Mouse (Mus musculus) forebrain, embryonic 11.5 days (tissue): ENCODE measurements around the gene Icam2. TPM values are rescaled to one million over a fixed set of nuclear protein-coding genes. Genes with fewer than 3 reads are reported as not detected.
A peak's percentile ranks its signal among the peaks of the same experiment; 100 is the strongest.

Experiments
- ATAC-seq: fragments of 200-750 bp; cut with Nextera tagmentation; replicated peaks from 2 replicates; pipeline ENCODE4 v1.8.0; 2017; ENCODE audit warnings: moderate TSS enrichment; ENCODE audit not compliant: low FRiP score
- DNase-seq: peaks from one replicate; pipeline ENCODE4 v3.0.0-alpha.2; 2017; ENCODE audit warnings: low spot score
- H3K27ac ChIP-seq: fragments of 300-500 bp; sonication (generic); 2 replicates; pipeline ENCODE4 v1.5.1; 2014; ENCODE audit warnings: low read depth, low read length
- H3K27me3 ChIP-seq: fragments of 300-500 bp; sonication (generic); 2 replicates; pipeline ENCODE4 v1.6.1; 2014; ENCODE audit warnings: mild to moderate bottlenecking, low read length, mixed read lengths; ENCODE audit not compliant: control insufficient read depth, insufficient read depth
- H3K36me3 ChIP-seq: fragments of 300-500 bp; sonication (generic); 2 replicates; pipeline ENCODE4 v1.6.1; 2014; ENCODE audit warnings: mild to moderate bottlenecking, low read length, moderate library complexity, mixed read lengths; ENCODE audit not compliant: control insufficient read depth, insufficient read depth
- H3K4me1 ChIP-seq: fragments of 300-500 bp; sonication (generic); replicated peaks from 2 replicates; pipeline ENCODE4 v1.6.1; 2014; ENCODE audit warnings: low read length, mixed read lengths; ENCODE audit not compliant: control insufficient read depth, insufficient read depth
- H3K4me2 ChIP-seq: fragments of 300-500 bp; sonication (generic); 2 replicates; pipeline ENCODE4 v1.6.1; 2014; ENCODE audit warnings: low read depth, mild to moderate bottlenecking, low read length, moderate library complexity, mixed read lengths; ENCODE audit not compliant: severe bottlenecking
- H3K4me3 ChIP-seq: fragments of 300-500 bp; sonication (generic); 2 replicates; pipeline ENCODE4 v1.5.1; 2014; ENCODE audit warnings: low read depth, low read length
- H3K9ac ChIP-seq: fragments of 300-500 bp; sonication (generic); 2 replicates; pipeline ENCODE4 v1.6.1; 2014; ENCODE audit warnings: low read length
- H3K9me3 ChIP-seq: fragments of 300-500 bp; sonication (generic); 2 replicates; pipeline ENCODE4 v1.6.1; 2016; ENCODE audit warnings: low read length, mixed read lengths; ENCODE audit not compliant: control insufficient read depth
- WGBS: fragments of 180-500 bp; shearing (Covaris S2); extraction: QIAGEN DNeasy Blood & Tissue Kit; methylation state at CpG from one replicate; pipeline ENCODE4 v1.1.7; 2014; 5-methylcytosine and 5-hydroxymethylcytosine counted together
- polyA plus RNA-seq: library from polyadenylated mRNA; unstranded; fragments of >200 nt; fragmentation: Nextera tagmentation; extraction: Ambion mirVana; gene quantifications from 2 replicates; pipeline ENCODE4 v1.2.1, GENCODE M21; 2014

Icam2 gene
- polyA plus RNA-seq, 1 experiment from 2014 or later, result 14.1 TPM

DNA sequence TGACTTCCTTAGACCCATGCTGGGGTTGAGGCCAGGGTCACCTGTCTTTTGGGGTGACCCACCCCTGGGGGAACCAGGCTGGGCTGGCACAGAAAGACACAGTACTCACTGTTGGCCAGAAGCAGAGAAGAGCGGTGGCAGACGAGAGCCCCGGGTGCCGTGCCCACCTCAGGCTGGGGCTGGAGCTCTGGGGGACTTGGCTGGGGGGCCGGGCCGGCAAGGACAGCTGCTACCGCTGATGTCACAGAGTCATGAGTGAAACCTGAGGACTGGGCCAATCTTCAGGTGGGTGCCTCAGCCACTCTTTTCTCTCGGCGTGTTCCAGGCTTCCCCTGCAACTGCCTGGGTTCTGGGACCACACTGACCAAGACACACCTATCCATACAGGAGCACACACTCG, 22.5 kb downstream of the Icam2 start, which contains the start of gene Prr29:
Gene Prr29, plus strand, starts transcription at position 107 of the 400 bp plus-strand sequence.
- H3K4me2 ChIP-seq, result no peak within 1 kb of the TSS
- no peaks in the 10 kb centered on the region for H3K9me3 ChIP-seq
- H3K27me3 ChIP-seq, result no peaks in the 10 kb centered on the region
- H3K9ac ChIP-seq, result peak within 1 kb of the TSS; percentile 12; the same call in 1 of the 2 replicates
- H3K27ac ChIP-seq, result no peak within 1 kb of the TSS
- no peak for DNase-seq
- no peak within 1 kb of the TSS for H3K4me3 ChIP-seq
- ATAC-seq, result no peak
- WGBS, result 70% methylated on average over 10 of the region's 10 CpGs
- H3K36me3 ChIP-seq, result no peaks in the 10 kb centered on the region
- 0 out of 2 replicates have a peak, but pooled peaks cover 3% of the 10 kb centered on the region for H3K4me1 ChIP-seq

DNA sequence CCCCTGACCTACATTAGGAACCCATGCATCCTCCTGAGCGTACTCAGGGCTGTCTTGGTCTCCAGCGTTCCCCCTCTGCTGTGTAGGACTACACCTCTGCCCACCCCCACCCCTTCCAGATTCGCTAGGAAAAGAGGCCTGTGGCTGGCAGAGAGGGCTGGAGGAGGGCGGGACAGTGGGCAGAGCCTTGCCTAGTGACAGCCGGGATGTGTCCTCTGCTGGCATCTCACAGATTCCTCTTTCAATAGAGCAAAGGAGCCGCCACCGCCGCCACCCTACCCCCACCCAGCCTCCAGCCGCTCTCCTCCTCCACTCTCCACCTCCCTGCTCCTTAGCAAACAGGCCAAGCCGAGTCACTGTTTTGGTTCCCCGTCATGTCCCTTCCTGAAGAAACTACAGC, 23.2 kb downstream of the Icam2 start:
- no peaks in the 10 kb centered on the region for H3K36me3 ChIP-seq
- peak; percentile 55 for DNase-seq
- H3K4me2 ChIP-seq, result no peak overlapping the region
- H3K4me3 ChIP-seq, result no peak overlapping the region
- H3K27ac ChIP-seq, result no peak overlapping the region
- WGBS, result 7% methylated on average over 11 of the region's 11 CpGs
- peak overlapping the region; percentile 12; the same call in 1 of the 2 replicates for H3K9ac ChIP-seq
- no peak for ATAC-seq
- 0 out of 2 replicates have a peak, but pooled peaks cover 3% of the 10 kb centered on the region for H3K4me1 ChIP-seq
- H3K9me3 ChIP-seq, result no peaks in the 10 kb centered on the region
- no peaks in the 10 kb centered on the region for H3K27me3 ChIP-seq

DNA sequence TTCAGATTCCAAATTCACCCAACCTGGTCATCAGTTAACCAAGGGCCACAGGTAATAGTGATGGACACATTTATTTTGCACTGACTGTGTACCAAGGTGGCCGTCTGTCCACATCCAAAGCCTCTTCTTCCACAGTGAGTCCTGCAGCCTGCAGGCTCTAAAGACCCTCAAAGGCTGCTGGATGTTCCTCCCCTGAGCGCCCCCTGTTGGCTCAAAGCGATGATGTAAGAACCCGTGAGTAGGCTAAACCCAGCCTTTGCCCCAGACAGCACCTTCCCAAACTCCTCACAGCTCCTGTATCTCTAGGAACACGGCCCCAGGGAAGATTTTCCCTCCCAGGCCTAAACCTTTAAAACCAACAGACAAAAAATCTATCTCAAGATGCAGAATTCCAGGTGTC, 28.5 kb downstream of the Icam2 start:
- H3K27ac ChIP-seq, result no peak overlapping the region
- ATAC-seq (no peak), DNase-seq (peak; percentile 72)
- no peaks in the 10 kb centered on the region for H3K4me1 ChIP-seq
- H3K9ac ChIP-seq, result no peak overlapping the region
- no peaks in the 10 kb centered on the region for H3K27me3 ChIP-seq
- H3K36me3 ChIP-seq, result no peaks in the 10 kb centered on the region
- 16% methylated on average over 5 of the region's 5 CpGs for WGBS
- H3K4me2 ChIP-seq, result no peak overlapping the region
- H3K4me3 ChIP-seq, result no peak overlapping the region
- H3K9me3 ChIP-seq, result no peaks in the 10 kb centered on the region

DNA sequence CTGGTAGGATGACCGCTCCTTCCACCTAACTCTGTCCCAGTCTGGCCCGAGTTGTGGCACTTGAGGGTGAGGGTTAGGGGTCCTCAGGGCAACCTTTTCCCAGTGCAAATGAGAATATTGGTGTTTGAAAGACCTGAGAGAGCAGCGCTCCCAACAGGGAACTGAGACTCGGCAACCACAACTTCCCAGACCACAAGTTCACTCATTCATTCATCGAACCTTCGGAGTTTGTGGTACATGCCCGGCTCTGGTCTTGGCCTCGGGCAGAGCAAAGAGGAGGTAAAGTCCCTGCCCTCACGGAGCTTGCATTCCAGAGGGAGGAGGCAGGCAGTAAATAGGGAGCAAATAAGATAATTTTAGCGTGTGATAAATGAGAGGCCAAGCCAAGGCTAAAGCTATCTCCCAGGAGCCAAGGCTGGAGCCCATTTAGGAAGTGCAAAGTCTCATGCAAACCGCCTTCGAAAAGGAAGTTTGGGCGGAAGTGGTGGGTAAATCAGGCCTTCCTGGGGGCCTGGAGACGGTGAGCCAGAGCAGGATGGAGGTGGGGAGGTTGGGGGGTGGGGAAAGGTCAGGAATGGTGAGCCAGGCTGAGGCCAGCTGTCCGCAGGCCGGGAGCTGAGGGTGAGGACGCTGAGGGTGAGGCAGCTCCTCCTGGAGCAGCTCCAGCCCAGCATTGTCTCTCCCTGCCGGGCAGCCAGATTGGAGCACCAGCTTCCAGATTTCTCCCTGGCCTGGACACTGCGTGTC, 32.3 kb downstream of the Icam2 start:
- DNase-seq (no peak), ATAC-seq (no peak)
- no peaks in the 10 kb centered on the region for H3K9me3 ChIP-seq
- H3K4me1 ChIP-seq, result no peaks in the 10 kb centered on the region
- no peak overlapping the region for H3K4me3 ChIP-seq
- no peaks in the 10 kb centered on the region for H3K27me3 ChIP-seq
- H3K36me3 ChIP-seq, result no peaks in the 10 kb centered on the region
- H3K9ac ChIP-seq, result no peak overlapping the region
- H3K4me2 ChIP-seq, result no peak overlapping the region
- 75% methylated on average over 19 of the region's 19 CpGs for WGBS
- no peak overlapping the region for H3K27ac ChIP-seq

DNA sequence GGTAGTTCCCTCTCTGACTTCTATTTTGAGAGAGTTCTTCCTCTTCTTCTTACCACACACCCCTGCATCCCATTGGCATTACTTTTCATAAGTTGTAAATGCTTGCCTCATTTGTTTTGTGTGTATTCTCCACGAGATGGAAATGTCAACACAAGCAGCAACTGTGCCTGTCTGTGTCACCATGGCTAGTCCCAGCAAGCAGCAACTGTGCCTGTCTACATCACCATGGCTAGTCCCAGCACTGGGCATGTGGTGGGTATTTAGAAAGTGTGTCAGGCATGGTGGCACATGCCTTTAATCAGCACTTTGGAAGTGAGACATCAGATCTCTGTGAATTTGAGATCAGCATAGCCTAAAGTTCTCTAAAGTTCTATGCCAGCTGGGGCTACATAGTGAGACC, 33.7 kb downstream of the Icam2 start:
- Histone ChIP-seq H3K27me3 (no peaks in the 10 kb centered on the region), H3K4me1 (no peaks in the 10 kb centered on the region), H3K9ac (no peak overlapping the region), H3K9me3 (no peaks in the 10 kb centered on the region), H3K4me3 (no peak overlapping the region), H3K27ac (no peak overlapping the region), H3K36me3 (no peaks in the 10 kb centered on the region), H3K4me2 (no peak overlapping the region)
- DNase-seq, result no peak
- no peak for ATAC-seq
- WGBS, result 48% methylated on average over 1 of the region's 1 CpGs

DNA sequence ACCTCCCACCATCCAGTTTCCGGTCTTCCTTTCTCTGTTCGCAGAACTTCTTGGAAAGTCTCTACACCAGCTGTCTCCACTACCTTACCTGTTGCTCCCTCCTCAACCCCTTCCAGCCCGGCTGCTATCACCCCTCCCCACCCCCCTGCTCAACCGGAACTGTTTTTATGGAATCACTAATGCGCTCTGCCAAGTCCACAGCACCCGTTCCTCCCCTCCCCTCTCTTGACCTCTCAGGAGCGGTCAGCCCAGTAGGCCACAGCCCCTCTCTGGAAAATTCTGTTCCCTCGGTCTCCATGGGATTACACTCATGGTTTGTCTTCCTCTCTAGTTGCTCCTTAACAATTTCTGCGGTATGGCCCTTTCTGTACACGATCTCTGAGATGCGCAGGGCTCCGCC, 34.7 kb downstream of the Icam2 start, which contains the start of gene Scn4a:
Gene Scn4a, minus strand, starts transcription at position 101 of the 400 bp plus-strand sequence.
- Histone ChIP-seq H3K9me3 (no peaks in the 10 kb centered on the region), H3K4me3 (no peak within 1 kb of the TSS), H3K27ac (no peak within 1 kb of the TSS), H3K4me1 (no peaks in the 10 kb centered on the region), H3K36me3 (no peaks in the 10 kb centered on the region), H3K9ac (no peak within 1 kb of the TSS), H3K4me2 (no peak within 1 kb of the TSS), H3K27me3 (no peaks in the 10 kb centered on the region)
- DNase-seq, result no peak
- no peak for ATAC-seq
- whole genome bisulfite sequencing, result 87% methylated on average over 12 of the region's 12 CpGs

DNA sequence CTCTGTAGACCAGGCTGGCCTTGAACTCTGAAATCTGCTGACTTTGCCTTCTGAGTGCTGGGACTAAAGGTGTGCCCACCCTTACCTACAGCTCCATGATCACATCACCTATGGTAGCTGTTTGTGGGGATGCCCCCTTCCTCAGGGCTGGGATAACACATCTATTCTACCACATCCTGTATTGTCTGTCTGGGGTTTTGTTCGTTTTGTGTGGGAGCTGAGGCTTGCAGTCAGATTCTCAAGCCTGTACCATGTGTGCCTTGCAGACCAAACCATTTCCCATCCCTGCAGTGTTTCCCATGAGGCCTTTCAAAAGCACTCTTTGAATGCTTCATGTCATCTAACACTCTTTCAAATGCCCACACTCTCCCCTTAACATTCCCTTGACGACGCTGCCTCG, 35.9 kb downstream of the Icam2 start:
- no peaks in the 10 kb centered on the region for H3K27me3 ChIP-seq
- H3K4me3 ChIP-seq, result no peak overlapping the region
- no peak overlapping the region for H3K4me2 ChIP-seq
- no peak overlapping the region for H3K27ac ChIP-seq
- H3K4me1 ChIP-seq, result no peaks in the 10 kb centered on the region
- no peaks in the 10 kb centered on the region for H3K9me3 ChIP-seq
- ATAC-seq (no peak), DNase-seq (no peak)
- 81% methylated on average over 4 of the region's 4 CpGs for WGBS
- H3K36me3 ChIP-seq, result no peaks in the 10 kb centered on the region
- no peak overlapping the region for H3K9ac ChIP-seq

DNA sequence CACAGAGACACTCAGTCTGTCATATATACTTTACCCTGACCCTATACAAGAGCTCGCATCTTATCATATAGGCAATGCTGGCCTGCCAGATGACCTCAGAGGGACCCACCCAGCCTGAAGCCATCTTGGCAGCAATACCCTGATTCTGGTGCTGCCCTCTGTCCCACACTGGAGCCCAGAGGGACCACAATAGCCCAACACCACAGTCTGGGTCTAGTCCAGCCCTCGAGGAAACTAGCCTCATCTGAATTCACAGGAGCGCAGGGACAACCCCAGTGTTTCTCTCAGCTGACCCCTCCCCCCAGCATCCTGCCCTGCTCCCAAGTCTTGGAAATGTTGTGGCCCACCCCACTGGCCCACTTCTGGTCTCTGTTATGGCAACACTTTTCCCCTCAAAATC, 36.6 kb downstream of the Icam2 start:
- Histone ChIP-seq H3K27ac (no peak overlapping the region), H3K36me3 (no peaks in the 10 kb centered on the region)
- WGBS, result 72% methylated on average over 3 of the region's 3 CpGs

DNA sequence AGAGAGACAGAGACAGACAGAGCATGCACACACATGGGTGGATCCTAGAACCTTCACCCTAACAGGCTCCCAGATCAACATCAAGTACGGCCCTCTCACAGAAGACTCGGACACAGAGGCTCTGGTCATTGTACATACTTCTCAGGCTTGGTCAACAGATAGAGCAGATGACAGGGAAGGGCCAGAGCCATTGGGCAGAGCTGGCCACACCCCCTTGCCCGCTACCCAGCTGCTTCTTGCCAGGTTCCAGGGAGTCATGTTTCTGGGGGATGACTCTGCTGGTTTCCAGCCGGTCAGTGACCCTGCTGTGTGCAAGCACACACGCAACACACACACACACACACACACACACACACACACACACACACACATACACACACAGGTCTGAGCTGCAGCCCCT, 37.0 kb downstream of the Icam2 start:
- H3K9me3 ChIP-seq, result no peaks in the 10 kb centered on the region
- no peak overlapping the region for H3K9ac ChIP-seq
- no peaks in the 10 kb centered on the region for H3K27me3 ChIP-seq
- no peak overlapping the region for H3K4me3 ChIP-seq
- ATAC-seq (no peak), DNase-seq (no peak)
- H3K27ac ChIP-seq, result no peak overlapping the region
- H3K36me3 ChIP-seq, result no peaks in the 10 kb centered on the region
- 69% methylated on average over 5 of the region's 5 CpGs for WGBS
- no peaks in the 10 kb centered on the region for H3K4me1 ChIP-seq
- no peak overlapping the region for H3K4me2 ChIP-seq

More for the DNA sequence above, 36.6 kb downstream of the Icam2 start:
- no peak overlapping the region for H3K4me3 ChIP-seq
- H3K4me2 ChIP-seq, result no peak overlapping the region
- ATAC-seq (no peak), DNase-seq (no peak)
- H3K4me1 ChIP-seq, result no peaks in the 10 kb centered on the region
- no peaks in the 10 kb centered on the region for H3K27me3 ChIP-seq
- H3K9ac ChIP-seq, result no peak overlapping the region
- H3K9me3 ChIP-seq, result no peaks in the 10 kb centered on the region
